Mouse (Mus musculus): ENCODE measurements at regions not wholly inside any gene's neighbourhood (a gene's known extent, or its start where the extent isn't known, plus 50 kb on each side); places are given as distances from the start of the nearest gene placed in this dataset.

DNA sequence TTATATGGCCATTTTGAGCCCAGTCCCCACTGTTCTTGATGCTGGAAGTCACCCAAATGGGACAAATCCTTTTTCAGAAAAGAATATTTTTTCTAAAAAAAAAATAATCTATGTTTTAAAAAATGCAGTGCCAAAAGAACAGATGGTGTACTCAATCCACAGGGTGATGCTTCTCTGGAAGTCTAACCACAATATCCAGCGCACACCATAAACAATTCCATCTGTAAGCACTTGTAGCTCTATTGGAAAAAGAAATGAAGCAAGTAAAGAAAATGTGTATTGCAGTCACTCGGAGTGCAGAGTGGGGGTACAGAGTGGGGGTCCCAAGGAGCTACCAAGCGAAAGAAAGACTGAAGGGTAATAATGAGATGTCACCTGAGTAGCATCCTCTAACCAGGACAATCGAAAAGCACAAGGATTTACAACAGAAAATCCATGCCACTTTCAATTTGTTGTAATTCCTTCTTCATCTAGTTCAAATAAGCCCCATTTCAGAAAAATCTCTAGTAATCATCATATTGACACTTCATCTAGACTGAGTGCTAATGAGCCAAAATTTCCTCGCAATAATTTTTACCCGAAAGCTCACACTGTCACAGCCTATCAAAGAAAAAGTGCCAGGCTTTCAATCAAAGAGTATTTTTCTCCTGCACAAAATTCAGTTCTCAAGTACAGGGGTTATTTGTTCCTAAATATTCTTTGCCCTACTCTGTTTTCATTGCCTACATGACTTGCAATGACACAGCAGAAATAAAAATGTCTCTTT, 1226.3 kb downstream of the Rapgef2 start:
- 91% methylated on average over 6 of the region's 6 CpGs for WGBS
- DNase-seq (ENCODE audit: extremely low read depth, low read depth, low spot score), result no peak
- H3K9ac ChIP-seq (ENCODE audit: low read depth, low read length), result no peak overlapping the region
- no peaks in the 10 kb centered on the region for H3K36me3 ChIP-seq (ENCODE audit: control insufficient read depth, insufficient read depth, low read length)
- no peaks in the 10 kb centered on the region for H3K27me3 ChIP-seq (ENCODE audit: control insufficient read depth, insufficient read depth, low read length)
- H3K79me2 ChIP-seq (ENCODE audit: control insufficient read depth, insufficient read depth, low read length), result no peaks in the 10 kb centered on the region
- peaks cover 1% of the 10 kb centered on the region; the same call in 1 of the 2 replicates for H3K4me1 ChIP-seq (ENCODE audit: control insufficient read depth, insufficient read depth, low read length)
- no peak overlapping the region for H3K4me3 ChIP-seq (ENCODE audit: insufficient read depth, low read depth, low read length)
- TF ChIP-seq CTCF (IDR thresholded peaks at IDR 0.05; ENCODE audit: low read depth, low read length) (no peak), POLR2A (IDR thresholded peaks at IDR 0.05; ENCODE audit: extremely low read depth, insufficient read depth, low read length) (no peak)
- H3K27ac ChIP-seq (replicated peaks; ENCODE audit: insufficient read depth, low read depth, low read length), result no peak overlapping the region

All from liver, adult 2 months (tissue).